Mouse (Mus musculus): ENCODE measurements at regions not wholly inside any gene's neighbourhood (a gene's known extent, or its start where the extent isn't known, plus 50 kb on each side); places are given as distances from the start of the nearest gene placed in this dataset.

DNA sequence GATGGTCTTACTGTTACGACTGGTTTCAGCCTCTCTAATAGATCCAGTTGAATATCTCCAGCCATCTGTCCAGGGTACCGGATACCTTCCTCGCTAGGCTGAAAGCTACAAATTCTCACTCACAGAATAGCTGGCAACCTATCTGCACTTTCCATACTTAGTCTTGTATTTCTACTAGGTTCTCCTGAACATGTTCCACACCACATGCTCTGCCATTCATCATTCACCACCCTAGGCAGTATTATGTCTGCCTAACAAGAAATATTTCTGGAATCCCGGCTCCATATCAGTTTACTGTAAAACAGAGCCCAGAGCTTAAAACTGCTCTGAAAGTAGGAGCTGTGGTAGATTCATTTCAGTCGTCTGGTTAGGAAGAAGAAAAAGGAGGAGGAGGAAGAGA, 1224.5 kb upstream of the Lrrc6 start:
- H3K9ac ChIP-seq (ENCODE audit: low read depth, poor library complexity, severe bottlenecking), result no peak overlapping the region
- no peak overlapping the region for H3K27ac ChIP-seq (ENCODE audit: insufficient read depth, low read length)
- no peaks in the 10 kb centered on the region for H3K9me3 ChIP-seq (replicated peaks; ENCODE audit: control insufficient read depth, insufficient read depth, low read length, poor library complexity, severe bottlenecking)
- no peaks in the 10 kb centered on the region for H3K36me3 ChIP-seq (ENCODE audit: control insufficient read depth, insufficient read depth, low read length, poor library complexity, severe bottlenecking)
- TF ChIP-seq CTCF (IDR thresholded peaks at IDR 0.05; ENCODE audit: low read depth, low read length), result no peak
- TF ChIP-seq POLR2A (IDR thresholded peaks at IDR 0.05; ENCODE audit: insufficient read depth, low read length), result no peak
- H3K4me3 ChIP-seq (ENCODE audit: low read depth, low read length), result no peak overlapping the region
- no peaks in the 10 kb centered on the region for H3K27me3 ChIP-seq (ENCODE audit: control insufficient read depth, insufficient read depth, low read length, poor library complexity, severe bottlenecking)
- no peaks in the 10 kb centered on the region for H3K4me1 ChIP-seq (ENCODE audit: control insufficient read depth, insufficient read depth, low read length)

DNA sequence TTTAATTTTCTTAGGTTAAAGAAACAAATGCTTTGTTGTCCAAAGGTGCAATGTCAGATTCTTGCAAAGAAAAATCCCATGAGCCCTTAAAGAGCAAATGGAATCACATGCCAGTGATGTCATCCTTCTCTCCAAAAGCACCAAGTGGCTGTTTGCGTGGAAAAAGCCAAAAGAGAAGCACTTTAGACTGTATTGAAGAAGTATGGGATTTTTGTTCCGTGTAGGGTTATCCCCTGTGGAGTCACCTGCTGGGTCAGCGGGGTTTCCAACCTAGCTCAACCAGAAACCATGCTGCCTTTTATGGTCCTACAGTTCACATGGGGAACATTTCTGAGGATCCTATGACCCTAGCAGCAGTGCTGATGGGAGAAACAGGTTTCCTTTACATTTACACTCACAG, 1213.5 kb upstream of the Lrrc6 start:
- no peaks in the 10 kb centered on the region for H3K4me1 ChIP-seq (ENCODE audit: control insufficient read depth, insufficient read depth, low read length)
- no peak for TF ChIP-seq EP300 (IDR thresholded peaks at IDR 0.05; ENCODE audit: insufficient read depth, low read depth, low read length)
- no peak for TF ChIP-seq POLR2A (IDR thresholded peaks at IDR 0.05; ENCODE audit: insufficient read depth, low read length)
- no peak for TF ChIP-seq CTCF (IDR thresholded peaks at IDR 0.05; ENCODE audit: low read depth, low read length)
- no peaks in the 10 kb centered on the region for H3K9me3 ChIP-seq (replicated peaks; ENCODE audit: control insufficient read depth, insufficient read depth, low read length, poor library complexity, severe bottlenecking)
- H3K27ac ChIP-seq (ENCODE audit: insufficient read depth, low read length), result no peak overlapping the region
- no peaks in the 10 kb centered on the region for H3K27me3 ChIP-seq (ENCODE audit: control insufficient read depth, insufficient read depth, low read length, poor library complexity, severe bottlenecking)
- H3K36me3 ChIP-seq (ENCODE audit: control insufficient read depth, insufficient read depth, low read length, poor library complexity, severe bottlenecking), result no peaks in the 10 kb centered on the region
- H3K4me3 ChIP-seq (ENCODE audit: low read depth, low read length), result no peak overlapping the region
- no peak overlapping the region for H3K9ac ChIP-seq (ENCODE audit: low read depth, poor library complexity, severe bottlenecking)

DNA sequence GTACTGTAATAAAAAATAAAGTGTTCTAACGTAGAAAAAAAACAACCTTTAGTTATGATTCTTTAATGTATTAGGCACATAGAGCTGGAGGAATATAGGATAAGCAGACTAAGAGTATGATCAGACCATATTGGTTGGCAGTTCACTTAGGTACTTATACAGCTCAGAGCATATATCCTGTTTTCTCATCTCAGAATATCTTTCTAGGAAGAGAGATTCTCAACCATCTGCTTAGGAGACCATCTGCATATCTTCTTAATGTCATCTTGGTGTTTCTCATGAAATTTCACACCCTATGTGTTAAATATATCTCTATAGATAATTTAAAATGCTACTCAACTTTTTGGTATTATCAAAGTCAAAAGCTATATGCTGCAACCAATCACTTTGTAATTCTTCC, 1185.4 kb upstream of the Lrrc6 start:
- Histone ChIP-seq H3K9me3 (replicated peaks; ENCODE audit: control insufficient read depth, insufficient read depth, low read length, poor library complexity, severe bottlenecking) (no peaks in the 10 kb centered on the region), H3K4me3 (ENCODE audit: low read depth, low read length) (no peak overlapping the region), H3K36me3 (ENCODE audit: control insufficient read depth, insufficient read depth, low read length, poor library complexity, severe bottlenecking) (no peaks in the 10 kb centered on the region), H3K27me3 (ENCODE audit: control insufficient read depth, insufficient read depth, low read length, poor library complexity, severe bottlenecking) (no peaks in the 10 kb centered on the region), H3K9ac (ENCODE audit: low read depth, poor library complexity, severe bottlenecking) (no peak overlapping the region), H3K4me1 (ENCODE audit: control insufficient read depth, insufficient read depth, low read length) (no peaks in the 10 kb centered on the region), H3K27ac (ENCODE audit: insufficient read depth, low read length) (no peak overlapping the region)
- TF ChIP-seq EP300 (IDR thresholded peaks at IDR 0.05; ENCODE audit: insufficient read depth, low read depth, low read length) (no peak), POLR2A (IDR thresholded peaks at IDR 0.05; ENCODE audit: insufficient read depth, low read length) (no peak), CTCF (IDR thresholded peaks at IDR 0.05; ENCODE audit: low read depth, low read length) (no peak)

DNA sequence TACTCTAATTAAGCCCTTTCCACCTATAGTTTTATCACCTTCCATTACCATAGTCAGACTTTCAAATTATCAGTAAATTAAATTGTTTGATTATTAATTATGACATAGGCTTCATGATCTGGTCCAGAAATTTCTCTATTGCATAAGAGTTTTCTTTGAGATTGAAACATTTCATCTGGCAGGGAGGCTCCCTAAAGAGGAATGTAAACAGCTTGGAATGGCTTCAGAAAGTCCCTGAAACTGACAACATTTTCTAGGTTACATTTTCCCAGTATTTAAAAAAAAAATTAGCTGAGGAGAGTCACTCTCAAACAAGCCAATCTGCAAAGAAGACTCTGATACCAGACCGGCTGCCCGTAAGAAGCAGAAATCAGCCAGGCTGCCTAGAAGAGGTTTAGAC, 1172.6 kb upstream of the Lrrc6 start:
- H3K36me3 ChIP-seq (ENCODE audit: control insufficient read depth, insufficient read depth, low read length, poor library complexity, severe bottlenecking), result no peaks in the 10 kb centered on the region
- TF ChIP-seq POLR2A (IDR thresholded peaks at IDR 0.05; ENCODE audit: insufficient read depth, low read length) (no peak), EP300 (IDR thresholded peaks at IDR 0.05; ENCODE audit: insufficient read depth, low read depth, low read length) (no peak), CTCF (IDR thresholded peaks at IDR 0.05; ENCODE audit: low read depth, low read length) (no peak)
- H3K9me3 ChIP-seq (replicated peaks; ENCODE audit: control insufficient read depth, insufficient read depth, low read length, poor library complexity, severe bottlenecking), result no peaks in the 10 kb centered on the region
- H3K4me3 ChIP-seq (ENCODE audit: low read depth, low read length), result no peak overlapping the region
- H3K4me1 ChIP-seq (ENCODE audit: control insufficient read depth, insufficient read depth, low read length), result no peaks in the 10 kb centered on the region
- H3K27me3 ChIP-seq (ENCODE audit: control insufficient read depth, insufficient read depth, low read length, poor library complexity, severe bottlenecking), result no peaks in the 10 kb centered on the region
- H3K9ac ChIP-seq (ENCODE audit: low read depth, poor library complexity, severe bottlenecking), result no peak overlapping the region
- H3K27ac ChIP-seq (ENCODE audit: insufficient read depth, low read length), result no peak overlapping the region

DNA sequence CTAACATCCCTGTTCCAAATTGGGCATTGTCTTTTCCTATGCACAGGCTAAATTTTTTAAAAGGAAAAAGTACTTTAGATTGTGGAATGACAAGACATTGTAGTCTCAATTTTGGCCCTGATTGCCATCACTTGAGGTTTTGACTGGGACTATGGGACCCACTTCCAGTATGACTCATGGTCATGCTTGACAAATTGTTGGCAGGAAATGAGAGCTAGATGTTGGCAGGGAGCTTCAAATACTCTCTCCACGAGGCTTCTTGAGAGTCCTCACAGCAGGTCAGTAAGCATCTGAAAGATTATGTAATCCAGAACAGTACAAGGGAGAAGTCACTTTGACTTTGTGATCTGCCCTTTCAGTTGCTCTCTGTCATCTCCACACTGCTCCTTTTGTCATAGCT, 1135.4 kb upstream of the Lrrc6 start:
- Histone ChIP-seq H3K4me3 (ENCODE audit: low read depth, low read length) (no peak overlapping the region), H3K4me1 (ENCODE audit: control insufficient read depth, insufficient read depth, low read length) (no peaks in the 10 kb centered on the region), H3K36me3 (ENCODE audit: control insufficient read depth, insufficient read depth, low read length, poor library complexity, severe bottlenecking) (no peaks in the 10 kb centered on the region), H3K9ac (ENCODE audit: low read depth, poor library complexity, severe bottlenecking) (no peak overlapping the region), H3K27me3 (ENCODE audit: control insufficient read depth, insufficient read depth, low read length, poor library complexity, severe bottlenecking) (no peaks in the 10 kb centered on the region), H3K27ac (ENCODE audit: insufficient read depth, low read length) (no peak overlapping the region), H3K9me3 (replicated peaks; ENCODE audit: control insufficient read depth, insufficient read depth, low read length, poor library complexity, severe bottlenecking) (no peaks in the 10 kb centered on the region)
- no peak for TF ChIP-seq POLR2A (IDR thresholded peaks at IDR 0.05; ENCODE audit: insufficient read depth, low read length)
- TF ChIP-seq CTCF (IDR thresholded peaks at IDR 0.05; ENCODE audit: low read depth, low read length), result no peak
- TF ChIP-seq EP300 (IDR thresholded peaks at IDR 0.05; ENCODE audit: insufficient read depth, low read depth, low read length), result no peak

DNA sequence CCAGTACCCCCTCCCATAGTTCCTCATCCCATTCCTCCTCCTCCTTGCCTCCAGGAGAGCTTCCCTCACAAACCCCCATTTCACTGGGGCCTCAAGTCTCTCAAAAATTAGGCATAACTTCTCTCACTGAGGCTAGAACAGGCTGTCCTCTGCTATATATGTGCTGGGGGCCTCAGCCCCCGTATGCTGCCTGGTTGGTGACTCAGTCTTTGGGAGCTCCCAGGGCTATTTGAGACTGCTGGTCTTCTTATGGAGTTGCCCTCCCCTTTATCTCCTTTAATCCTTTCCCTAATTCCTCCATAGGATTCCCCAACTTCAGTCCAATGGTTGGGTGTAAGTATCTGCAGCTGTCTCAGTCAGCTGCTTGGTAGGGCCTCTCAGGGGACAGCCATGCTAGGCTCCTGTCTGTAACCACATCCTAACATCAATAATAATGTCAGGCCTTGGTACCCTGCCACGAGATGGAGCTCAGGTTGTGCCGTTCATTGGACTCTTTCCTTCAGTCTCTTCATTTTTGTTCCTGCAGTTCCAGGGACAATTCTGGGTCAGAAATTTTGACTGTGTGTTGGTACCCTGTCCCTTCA, 1126.1 kb upstream of the Lrrc6 start:
- H3K36me3 ChIP-seq (ENCODE audit: control insufficient read depth, insufficient read depth, low read length, poor library complexity, severe bottlenecking), result no peaks in the 10 kb centered on the region
- H3K27me3 ChIP-seq (ENCODE audit: control insufficient read depth, insufficient read depth, low read length, poor library complexity, severe bottlenecking), result no peaks in the 10 kb centered on the region
- TF ChIP-seq EP300 (IDR thresholded peaks at IDR 0.05; ENCODE audit: insufficient read depth, low read depth, low read length) (no peak), CTCF (IDR thresholded peaks at IDR 0.05; ENCODE audit: low read depth, low read length) (no peak), POLR2A (IDR thresholded peaks at IDR 0.05; ENCODE audit: insufficient read depth, low read length) (no peak)
- no peaks in the 10 kb centered on the region for H3K9me3 ChIP-seq (replicated peaks; ENCODE audit: control insufficient read depth, insufficient read depth, low read length, poor library complexity, severe bottlenecking)
- H3K9ac ChIP-seq (ENCODE audit: low read depth, poor library complexity, severe bottlenecking), result no peak overlapping the region
- no peak overlapping the region for H3K4me3 ChIP-seq (ENCODE audit: low read depth, low read length)
- no peak overlapping the region for H3K27ac ChIP-seq (ENCODE audit: insufficient read depth, low read length)
- no peaks in the 10 kb centered on the region for H3K4me1 ChIP-seq (ENCODE audit: control insufficient read depth, insufficient read depth, low read length)

Data from ES-Bruce4 (cell line).